Mouse (Mus musculus): ENCODE data around the gene Fat4.

The Fat4 gene

DNA sequence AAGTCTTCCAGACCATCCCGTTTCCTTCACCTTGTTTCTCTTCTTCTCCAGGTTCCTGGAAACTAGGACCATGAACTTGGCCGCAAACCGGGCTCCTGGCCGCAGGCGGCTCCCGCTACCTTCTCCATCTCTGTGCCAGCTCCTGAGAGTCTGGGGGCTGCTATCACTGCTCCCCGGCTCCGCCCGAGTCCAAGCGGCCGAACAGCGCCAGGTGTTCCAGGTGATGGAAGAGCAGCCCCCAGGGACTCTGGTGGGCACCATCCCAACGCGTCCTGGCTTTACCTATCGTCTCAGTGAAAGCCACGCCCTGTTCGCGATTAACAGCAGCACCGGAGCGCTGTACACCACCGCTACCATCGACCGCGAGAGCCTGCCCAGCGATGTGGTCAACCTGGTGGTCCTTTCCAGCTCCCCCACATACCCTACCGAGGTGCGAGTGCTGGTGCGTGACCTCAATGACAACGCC is at the start of gene Fat4:
TSS of gene Fat4 (plus strand) at position 51 of the 466 bp plus-strand sequence.
- no peak for DNase-seq (ENCODE audit: extremely low spot score)

DNA sequence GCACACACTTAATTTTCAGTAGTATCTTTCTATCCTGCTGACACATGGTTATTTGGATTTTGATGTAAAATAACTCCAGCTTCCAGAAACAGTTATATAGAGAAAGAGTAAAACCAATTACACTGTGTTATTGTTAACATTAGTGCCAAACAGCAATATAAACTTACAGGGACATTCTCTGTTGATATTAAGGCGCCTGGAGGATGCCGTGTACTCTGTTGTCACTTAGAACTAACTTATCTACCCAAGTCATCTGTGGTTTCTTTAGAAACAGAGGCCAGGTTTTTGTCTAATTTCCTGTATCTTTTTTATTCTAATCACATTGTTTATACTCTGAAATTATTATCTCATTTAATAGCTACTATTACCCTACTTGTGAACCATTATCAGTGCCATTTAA is 47.3 kb upstream of the Fat4 start:
- DNase-seq (ENCODE audit: extremely low spot score), result no peak

DNA sequence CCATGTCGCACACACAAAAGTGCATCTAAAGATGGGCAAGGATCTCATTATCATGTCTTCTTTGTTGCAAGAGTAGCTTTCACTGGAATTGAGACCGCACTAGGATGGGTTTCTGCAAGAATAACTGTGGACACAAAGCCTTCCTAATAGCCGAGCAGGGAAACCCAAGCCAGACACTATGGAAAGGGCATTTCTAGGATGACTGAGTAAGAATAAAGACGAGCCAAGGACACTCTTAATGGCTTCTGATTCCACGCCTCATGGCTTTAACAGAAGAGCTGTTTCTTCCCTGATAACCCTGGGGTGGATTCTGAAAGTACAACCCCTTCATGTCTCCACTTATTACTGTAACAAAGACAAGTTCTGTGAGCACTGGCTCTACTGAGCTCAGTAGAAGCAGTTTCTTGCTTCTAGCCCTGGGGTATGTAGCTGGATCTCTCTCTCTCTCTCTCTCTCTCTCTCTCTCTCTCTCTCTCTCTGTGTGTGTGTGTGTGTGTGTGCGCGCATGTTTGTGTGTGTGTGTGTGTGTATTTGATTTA is 43.7 kb upstream of the Fat4 start:
- no peak for DNase-seq (ENCODE audit: extremely low spot score)

DNA sequence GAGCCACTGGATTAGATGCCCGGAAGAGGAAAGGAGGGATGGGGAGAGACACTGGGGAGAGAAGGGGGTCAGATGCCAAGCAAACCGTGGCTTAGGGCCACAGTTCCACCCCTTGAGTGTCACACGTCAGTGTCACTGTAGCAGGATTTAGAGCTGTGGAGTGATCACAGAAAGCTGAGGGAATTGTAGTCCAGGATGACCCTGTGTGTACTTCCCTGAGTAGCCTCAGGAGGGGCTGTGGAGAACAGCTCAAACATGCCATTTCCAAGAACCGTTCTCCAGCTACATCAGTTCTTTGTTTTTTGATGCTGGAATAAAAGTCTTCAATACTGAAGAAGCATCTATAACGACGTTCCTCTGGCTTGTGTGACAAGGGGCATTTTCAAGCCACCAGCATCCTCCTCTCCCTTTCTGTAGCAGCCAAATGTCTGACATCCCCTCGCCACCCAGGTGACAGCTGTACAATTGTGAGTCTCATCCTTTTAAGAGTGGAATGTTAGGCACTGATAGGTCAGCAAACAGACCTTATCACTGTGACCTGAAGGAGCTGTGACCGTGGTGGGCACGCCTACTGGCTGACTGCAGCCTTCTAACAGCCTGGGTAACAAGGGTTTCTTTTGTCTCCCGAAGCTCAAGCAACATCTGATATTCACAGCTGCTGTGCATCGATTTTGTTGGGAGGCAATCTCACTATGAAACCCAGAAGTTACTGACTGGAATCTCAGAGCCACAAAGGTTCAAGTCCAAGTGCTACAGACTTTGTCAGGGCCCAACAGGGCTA is 39.9 kb upstream of the Fat4 start:
- no peak for DNase-seq (ENCODE audit: extremely low spot score)

DNA sequence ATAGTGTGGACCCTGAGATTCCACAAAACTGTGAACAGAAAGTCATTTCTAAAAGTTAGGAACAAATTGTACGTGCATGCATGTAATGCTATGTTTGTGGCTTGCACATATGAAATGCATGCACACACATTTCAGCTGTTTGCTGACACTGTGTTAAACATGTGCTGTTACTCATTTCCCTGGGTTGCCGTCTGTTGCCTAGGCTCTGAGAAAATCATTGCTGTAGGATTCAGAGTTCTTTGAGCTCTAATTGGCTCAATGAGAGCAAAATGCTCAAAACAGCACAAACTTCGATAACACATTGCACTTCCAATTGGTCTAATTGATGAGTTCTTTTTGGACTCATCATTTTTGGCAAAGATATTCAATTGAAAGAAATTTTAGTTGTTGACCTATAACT is 37.7 kb upstream of the Fat4 start:
- no peak for DNase-seq (ENCODE audit: extremely low spot score)

DNA sequence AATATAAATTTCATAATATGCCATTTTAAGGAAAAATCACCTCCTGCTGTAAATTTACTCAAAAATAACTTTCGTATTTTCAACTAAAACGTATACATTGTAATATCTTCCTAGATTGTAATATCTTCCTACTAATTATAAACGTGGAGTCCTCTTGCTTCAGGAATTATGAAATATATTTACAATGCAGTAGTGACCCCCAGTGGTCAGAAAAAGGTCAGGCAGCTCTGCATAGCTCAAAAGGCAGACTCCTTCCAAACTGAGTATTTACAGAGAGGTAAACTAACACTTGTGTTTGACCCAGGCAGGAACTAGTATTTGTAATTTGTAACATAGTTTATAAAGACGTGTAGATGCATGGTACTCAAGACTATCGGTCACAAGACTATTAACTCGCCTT is 37.2 kb upstream of the Fat4 start:
- DNase-seq (ENCODE audit: extremely low spot score), result peak; percentile 59

DNA sequence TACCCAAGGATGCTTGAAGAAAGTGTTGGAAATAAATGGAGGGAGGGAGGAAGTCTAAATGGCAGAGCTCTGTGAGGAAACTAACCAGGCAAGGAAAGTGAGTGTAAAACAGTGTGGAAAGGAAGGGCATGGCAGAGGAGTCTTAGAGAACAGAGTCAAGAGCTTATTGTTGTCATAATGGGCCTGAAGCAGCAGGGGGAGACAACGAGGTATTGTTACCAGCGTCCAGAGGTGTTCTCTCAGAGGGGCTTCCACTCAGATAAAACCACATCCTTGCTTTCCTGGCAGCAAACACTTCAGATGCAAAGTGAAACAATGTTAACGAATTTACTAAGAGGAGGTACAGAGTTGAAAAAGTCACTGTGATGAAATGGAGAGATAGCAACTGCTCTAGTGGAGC is 33.1 kb upstream of the Fat4 start:
- DNase-seq (ENCODE audit: extremely low spot score), result no peak

DNA sequence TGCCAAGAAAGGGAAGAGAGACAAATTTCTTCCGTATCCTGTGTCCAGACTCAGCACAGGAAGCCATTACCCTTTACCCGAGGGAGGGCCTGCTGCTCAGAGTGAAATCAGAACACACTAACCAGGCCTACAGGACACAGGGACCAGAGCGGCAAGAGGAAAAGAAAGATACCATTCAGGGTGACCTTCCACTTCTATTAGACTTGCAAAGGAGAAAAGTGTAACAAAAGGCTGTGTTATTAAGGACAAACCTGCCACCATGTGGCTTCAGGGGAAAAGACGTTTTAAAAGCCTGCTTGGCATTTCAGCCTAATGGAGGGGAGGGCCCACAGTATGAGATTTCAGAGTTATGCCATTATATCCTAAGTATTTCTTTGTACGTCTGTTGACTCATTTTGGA is 26.1 kb upstream of the Fat4 start:
- peak; percentile 22 for DNase-seq (ENCODE audit: extremely low spot score)

DNA sequence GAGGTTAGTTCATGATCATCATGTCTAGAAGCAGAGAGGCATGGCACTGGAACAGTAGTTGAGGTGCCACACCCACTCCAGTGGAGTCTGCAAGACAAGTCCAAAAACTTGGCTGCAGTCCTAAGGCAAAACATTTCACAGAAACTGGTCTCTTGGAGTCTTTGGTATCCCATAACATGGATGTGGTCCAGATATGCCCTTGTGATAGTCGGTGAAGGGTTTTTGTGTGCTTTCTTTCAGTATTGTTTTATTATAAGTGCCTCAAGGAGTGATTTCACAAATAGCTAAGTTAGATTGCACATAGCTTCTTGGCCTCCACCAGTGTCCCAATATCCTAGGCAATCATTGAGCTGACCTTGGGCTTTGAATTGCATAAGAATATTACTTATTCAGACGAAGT is 15.4 kb upstream of the Fat4 start:
- no peak for DNase-seq (ENCODE audit: extremely low spot score)

DNA sequence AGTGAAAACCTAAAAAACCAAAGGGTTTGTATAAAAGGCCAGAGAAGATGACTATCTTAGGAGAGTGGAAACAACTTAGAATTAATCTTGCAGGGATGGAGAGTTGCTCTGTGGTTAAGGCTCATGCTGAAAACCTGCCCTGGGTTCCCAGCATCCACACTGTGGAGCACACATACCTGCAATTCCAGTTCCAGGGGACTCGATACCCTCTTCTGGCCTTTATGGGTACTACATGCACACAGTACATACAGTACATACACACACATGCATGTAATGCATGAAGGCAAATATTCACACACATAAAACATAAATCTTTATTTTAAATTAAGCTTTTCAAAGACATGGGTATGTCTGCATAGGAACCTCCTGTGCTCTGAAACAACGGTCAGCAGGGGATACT is 10.9 kb upstream of the Fat4 start:
- DNase-seq (ENCODE audit: extremely low spot score), result no peak

DNA sequence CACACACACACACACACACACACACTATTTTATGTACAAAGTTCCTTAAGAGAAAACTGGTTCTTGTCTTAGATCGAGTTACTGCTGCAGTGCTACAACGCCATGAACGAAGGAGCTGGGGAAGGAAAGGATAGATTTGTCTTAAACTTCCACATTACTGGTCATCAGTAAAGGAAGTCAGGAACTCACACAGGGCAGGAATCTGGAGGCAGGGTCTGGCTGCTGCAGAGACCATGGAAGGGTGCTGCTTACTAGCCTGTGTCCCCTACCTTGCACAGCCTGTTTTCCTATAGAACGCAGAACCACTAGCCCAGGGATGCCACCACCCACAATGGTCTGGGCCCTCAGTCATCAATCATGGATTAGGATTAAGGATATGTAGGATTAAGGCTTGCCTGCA is 10.0 kb upstream of the Fat4 start:
- DNase-seq (ENCODE audit: extremely low spot score), result no peak

DNA sequence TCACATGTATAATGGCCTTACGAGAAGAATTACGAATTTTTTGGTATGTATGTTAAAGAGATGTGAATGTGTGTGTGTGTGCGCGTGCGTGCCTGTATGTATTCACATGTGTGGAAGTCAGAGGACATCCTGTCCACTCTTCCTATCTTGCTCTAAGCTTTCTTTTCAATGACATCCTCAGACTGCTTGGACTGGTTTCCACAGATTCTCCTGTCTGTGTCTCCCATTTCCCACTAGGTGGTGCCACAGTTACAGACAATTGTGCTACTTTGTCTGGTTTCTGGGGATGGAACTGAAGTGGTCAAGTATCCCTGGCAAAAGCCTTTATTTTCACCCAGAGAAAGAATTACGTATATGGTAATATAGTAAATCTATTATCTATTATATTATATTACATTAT is 4.0 kb upstream of the Fat4 start:
- DNase-seq (ENCODE audit: extremely low spot score), result peak; percentile 45

DNA sequence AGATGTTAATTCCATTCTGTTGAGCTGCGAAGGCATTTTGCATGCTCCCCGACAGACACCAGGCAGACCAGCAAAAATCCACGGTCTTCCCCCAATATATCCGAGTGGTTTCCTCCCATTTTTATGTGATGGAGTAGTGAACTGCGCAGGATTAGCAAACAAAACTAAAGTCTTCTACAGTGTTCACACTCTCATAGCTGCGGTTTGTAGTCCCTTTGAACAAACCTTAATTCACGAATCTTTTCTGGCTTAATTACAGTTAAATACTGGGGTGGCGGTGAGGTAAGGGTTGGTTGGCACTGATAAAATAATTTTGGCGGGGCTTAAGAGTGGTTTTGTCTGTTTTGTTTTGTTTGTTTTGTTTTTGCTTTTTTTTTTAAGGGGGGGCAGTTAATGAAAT is 3.1 kb upstream of the Fat4 start:
- DNase-seq (ENCODE audit: extremely low spot score), result no peak

DNA sequence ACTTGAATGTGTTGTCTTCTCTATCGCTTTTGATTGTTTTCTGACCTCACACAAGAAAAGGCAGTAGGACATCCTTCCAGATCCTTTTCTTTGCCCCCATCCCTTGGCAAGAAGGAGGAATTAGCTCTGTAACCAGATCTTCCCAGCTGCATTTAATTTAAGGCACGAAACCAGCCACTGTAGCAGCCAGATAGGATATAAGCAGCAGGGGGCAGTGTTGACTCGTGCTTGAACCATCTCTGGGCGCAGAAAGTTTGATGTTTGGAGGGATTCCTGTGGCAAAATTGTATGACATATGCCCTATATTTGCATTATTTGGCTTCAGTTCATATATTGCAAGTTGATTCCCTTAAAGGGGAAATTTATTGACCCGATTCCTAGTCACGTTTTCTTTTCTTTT is 2.5 kb upstream of the Fat4 start:
- DNase-seq (ENCODE audit: extremely low spot score), result peak; percentile 90

DNA sequence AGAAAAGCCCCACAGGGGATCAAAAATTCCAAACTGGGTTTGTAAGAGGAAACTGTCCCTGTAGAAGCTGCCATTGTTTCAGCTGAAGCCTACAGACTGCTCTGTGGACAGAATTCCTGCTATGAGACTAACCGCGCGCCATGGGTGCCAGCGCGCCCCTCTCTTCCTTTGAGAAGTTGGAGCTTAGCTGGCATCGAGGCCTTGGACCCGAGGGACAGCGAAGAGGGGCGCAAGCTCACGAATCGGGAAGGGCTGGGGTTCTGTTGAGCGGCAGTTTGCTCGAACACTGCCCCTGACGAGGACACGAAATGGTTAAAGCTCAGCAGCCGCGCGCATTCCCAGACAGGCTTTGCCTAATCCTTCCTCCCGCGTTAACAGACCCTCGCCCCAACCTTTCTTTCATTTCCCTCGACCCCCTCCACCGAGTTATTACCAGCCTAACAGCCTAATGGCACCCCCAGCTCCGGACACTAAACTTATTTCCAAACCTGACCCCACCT is 1.8 kb upstream of the Fat4 start:
- peak; percentile 82 for DNase-seq (ENCODE audit: extremely low spot score)

DNA sequence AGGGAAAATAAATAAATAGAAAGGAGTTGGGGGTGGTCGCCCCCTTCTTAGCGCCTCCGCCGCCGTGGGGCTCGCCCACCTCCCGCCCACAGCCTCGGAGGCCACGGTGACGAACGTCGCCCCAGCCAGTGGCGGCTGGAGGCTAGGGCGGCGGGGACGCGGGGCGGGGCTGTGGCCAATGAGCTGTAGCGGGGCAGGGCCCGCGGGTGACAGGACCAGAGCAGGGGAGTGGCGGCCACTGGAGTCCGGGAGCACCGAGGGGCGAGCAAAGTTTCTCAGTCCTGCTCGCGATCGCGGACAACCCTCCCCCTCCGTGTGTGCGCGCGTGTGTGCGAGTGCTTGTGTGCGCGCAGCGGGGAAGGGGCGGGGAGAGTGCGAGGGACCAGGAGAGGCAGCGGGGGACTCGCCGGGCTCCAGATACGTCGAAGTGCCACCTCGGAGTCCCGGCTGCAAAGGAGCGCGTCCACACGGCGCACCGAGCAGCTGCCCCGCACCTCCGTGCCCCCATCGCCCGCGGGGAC is 1.2 kb upstream of the Fat4 start:
- DNase-seq (ENCODE audit: extremely low spot score), result peak; percentile 87

DNA sequence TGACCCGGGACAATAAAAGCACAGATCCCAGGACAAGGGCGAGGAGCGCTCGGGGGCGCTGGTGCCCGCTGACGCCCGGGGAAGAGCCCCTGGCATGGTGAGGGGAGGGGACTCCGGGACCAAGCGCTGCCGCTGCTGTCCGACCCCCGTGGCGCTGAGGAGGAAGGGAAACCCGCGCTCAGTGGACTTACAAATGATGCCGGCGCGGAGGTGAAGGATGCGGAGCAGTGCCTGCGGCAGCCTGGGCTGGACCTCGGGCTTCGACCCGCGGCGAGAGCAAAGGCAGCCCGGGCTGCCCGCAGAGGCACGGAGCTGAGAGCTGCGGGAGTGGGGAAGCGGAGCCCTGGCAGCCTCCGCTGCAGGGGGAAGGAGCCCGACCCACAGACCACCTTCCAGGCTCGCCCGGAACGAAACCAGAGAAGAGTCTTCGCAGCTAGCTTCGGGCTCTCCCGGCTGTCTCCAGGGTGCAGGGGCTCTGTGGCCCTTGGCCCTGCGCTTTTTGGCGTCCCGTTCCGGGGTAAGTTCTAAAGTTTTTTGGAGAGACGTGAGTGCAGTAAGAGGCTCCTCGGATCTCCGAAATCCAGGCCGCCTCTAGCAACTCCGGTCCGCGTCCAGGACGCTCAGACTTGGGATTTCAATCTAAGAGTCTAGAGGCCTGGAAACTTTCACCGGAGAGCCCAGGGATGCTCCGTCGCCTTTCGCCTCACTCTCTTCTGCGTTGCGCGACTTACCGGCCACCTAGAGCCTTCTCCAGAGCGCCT is 499 bp upstream of the Fat4 start:
- no peak for DNase-seq (ENCODE audit: extremely low spot score)

DNA sequence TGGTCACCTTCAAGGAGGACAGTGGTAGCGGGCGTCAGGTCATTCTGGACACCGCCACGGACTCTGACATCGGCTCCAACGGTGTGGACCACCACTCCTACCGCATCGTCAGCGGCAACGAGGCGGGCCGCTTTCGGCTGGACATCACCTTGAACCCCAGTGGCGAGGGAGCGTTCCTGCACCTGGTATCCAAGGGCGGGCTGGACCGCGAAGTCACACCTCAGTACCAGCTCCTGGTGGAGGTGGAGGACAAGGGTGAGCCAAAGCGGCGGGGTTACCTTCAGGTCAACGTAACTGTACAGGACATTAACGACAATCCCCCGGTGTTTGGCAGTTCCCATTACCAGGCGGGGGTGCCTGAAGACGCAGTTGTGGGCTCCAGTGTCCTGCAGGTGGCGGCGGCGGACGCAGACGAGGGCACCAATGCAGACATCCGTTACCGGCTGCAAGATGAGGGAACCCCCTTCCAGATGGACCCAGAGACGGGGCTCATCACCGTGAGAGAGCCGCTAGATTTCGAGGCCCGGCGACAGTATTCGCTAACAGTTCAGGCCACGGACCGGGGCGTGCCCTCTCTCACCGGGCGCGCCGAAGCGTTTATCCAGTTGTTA is 746 bp downstream of the Fat4 start:
- DNase-seq (ENCODE audit: extremely low spot score), result peak; percentile 63

DNA sequence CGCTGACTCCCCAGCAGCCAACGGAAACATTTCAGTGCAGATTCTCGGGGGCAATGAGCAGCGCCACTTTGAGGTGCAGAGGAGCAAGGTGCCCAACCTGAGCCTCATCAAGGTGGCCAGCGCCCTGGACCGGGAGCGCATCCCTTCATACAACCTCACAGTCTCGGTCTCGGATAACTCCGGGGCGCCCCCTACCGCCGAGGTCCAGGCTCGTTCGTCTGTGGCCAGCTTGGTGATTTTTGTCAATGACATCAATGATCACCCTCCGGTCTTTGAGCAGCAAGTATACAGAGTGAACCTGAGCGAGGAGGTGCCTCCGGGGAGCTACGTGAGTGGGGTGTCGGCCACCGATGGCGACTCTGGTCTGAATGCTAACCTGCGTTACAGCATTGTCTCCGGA is 1.4 kb downstream of the Fat4 start:
- DNase-seq (ENCODE audit: extremely low spot score), result peak; percentile 66

DNA sequence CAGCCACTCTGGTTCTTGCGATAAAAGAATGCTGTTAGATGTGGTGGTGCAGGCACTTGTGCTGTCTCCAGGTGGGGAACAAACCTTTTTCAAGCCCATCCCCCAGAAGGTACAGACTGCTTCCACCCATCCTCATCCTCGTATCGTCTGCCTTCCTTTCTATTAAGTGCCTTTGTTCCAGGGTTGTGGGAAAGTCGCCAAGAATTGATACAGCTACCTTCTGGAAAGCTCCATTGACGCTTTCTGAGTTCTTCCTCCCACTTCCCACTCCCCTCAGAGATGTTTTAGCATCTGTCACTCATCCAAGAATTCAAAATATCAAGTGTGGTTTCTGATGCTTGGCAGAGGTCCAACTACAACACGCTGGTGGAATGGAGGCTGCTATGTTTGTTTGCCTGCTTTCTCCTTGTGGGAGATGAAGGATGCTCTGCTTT is 6.1 kb downstream of the Fat4 start:
- no peak for DNase-seq (ENCODE audit: extremely low spot score)

DNA sequence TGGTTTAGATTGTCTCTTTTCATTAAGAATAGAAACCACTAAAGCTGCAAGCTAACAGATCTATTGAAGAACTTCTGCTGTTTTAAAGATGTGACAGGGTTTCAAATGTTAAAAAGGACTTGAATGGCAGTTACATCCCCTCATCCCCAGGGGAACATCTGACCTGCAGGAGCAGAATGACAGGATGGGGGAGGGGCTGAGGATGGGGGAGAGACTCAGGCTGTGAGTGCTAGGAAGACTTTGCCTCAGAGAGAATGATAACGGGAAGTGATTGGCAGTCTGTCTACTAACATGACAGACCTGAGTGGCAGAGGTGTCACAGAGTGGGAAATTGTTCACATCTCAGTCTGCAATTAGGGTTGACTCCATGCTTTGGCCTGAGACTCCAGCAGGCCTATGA is 14.1 kb downstream of the Fat4 start:
- DNase-seq (ENCODE audit: extremely low spot score), result no peak

DNA sequence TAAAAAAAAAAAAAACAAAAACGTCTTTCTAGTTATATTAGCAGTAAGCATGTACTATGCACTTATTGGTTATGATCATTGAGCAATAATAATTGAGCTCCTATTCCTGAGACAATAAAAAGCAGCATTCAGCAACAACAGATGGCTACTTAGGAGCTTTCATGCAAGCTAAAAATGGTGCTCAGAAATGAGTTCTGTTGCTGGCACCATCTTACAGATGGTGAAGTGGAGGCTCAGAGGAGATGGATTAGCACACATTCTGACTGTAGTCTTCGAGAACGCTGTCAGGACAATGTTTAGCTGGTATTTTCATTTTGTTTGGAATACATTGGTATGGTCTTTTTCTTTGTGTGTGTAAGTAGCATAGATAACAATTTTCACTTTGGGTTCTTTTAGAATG is 20.1 kb downstream of the Fat4 start:
- no peak for DNase-seq (ENCODE audit: extremely low spot score)

All from embryo, embryonic 9.5 days (tissue).